Mouse (Mus musculus) cerebellum, adult 18-20 months (tissue): ENCODE measurements around the gene Ntm.

Experiments
- DNase-seq, 2 experiments: peaks; one replicate each; pipeline ENCODE4 v3.0.0; 2021

Gene Ntm

DNA sequence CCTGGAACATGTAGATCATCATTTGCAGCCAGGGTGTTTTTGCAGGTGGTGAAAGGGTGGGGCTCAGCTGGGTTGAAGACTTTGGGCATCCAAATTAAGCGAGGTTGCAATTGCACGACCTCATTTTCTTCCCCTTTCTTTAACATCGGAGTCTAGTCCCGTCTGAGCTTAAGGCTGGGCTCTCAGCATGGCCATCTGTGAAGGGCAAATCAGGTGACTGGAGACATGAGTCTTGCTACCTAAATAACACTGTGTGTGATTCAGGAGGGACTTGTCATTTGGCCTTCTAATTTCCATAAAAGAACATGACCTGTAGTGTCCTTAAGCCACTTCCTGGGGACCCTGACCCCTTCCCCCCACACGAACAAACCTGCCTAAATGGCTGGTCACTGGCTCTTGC lies 394.4 kb downstream of the Ntm start:
- peak; percentile 44 to 49 for DNase-seq

GRCm38 (mm10) chr9:29562419-29563071 lies 400.4 kb downstream of the Ntm start:
- DNase-seq, result peak; percentile 59 to 62

- peak; percentile 70 to 78 for DNase-seq
These were observed 404.0 kb downstream of the Ntm start for GRCm38 (mm10) chr9:29558915-29559314.

DNA sequence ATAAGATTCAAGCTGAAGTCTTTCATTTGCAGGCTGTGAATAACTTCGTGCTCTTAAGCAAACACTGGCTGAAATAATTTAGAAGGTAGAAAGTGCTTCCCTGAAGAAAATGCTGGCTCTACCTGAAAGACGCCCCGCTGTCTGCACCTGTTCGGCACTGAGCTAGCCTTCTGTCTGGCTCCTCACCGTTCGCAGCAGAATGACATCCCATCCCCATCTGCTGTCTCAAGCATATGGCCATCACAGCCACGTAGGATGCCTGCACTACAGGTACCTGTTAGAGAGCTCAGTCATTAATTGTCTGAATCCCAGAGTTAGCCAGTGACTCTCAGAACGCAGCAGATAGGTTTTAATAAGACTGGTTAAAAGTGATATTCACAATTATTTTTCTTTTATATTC lies 412.4 kb downstream of the Ntm start:
- DNase-seq, result peak; percentile 97

GRCm38 (mm10) chr9:29550107-29550506 lies 412.8 kb downstream of the Ntm start:
- DNase-seq, result peak; percentile 53 to 70

GRCm38 (mm10) chr9:29536415-29536814 lies 426.5 kb downstream of the Ntm start:
- DNase-seq, result peak in 1 of 2 experiments; percentile 50

DNA sequence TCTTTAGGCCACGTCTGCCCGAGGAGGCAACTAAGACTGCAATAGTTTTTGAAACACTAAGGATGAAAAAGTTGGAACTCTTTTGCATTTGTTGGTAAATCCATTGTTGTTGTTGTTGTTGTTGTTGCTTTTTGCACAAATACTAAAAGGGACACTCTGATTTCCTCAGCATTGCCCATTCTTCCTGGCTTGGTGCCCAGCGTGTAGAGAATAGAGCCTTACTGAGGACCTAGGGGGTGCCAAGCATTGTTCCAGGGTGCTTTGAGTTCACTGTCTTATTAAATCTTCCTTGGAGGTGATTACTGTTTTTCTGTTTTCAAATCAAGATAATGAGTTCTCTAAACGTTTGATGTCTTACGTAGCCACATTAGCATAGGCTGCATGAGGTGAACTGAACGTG lies 428.2 kb downstream of the Ntm start:
- DNase-seq, result no peak

DNA sequence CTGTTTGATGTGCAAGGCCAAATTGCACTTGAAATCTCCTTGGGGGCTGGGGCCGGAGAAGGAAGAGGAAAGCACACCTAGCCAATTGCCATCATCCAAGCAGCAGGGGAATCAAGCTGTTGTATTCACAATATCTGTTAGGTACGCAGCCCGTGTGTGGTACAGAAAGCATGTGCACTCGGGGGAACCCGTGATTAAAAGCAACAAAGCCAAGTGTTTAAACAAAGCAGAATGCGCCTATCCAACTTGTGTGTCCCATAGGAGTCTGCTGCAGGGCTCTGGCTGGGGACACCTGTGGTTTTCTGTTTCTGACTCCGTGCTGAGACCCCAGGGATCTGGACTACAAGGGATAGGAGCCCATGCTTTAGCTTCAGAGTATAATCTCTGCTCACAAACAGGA lies 428.6 kb downstream of the Ntm start:
- DNase-seq, result no peak

GRCm38 (mm10) chr9:29533556-29533955 lies 429.4 kb downstream of the Ntm start:
- DNase-seq, result peak; percentile 63 to 64

- no peak for DNase-seq
These were observed 431.6 kb downstream of the Ntm start for GRCm38 (mm10) chr9:29531147-29531917.

- DNase-seq, result peak; percentile 70 to 80
These were observed 438.8 kb downstream of the Ntm start for GRCm38 (mm10) chr9:29524109-29524508.

DNA sequence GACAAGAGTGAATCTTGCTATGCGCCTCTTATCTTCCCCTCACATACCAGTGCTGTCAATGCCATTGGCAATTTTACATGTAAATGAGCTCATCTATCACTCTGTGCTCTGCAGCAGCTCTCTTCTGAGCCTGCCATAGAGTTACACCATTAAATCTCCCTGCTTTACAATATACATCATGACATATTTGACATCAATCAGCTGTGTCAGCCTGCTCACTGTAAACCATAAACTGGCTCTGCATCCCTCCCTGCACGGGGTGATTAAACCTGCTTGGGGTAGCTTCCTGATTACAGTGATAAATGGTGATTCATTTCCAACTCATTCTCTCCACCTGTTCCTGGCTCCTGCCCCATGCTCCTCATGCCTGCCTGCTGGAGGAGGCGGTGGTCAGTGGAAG lies 439.7 kb downstream of the Ntm start:
- peak; percentile 76 to 87 for DNase-seq

DNA sequence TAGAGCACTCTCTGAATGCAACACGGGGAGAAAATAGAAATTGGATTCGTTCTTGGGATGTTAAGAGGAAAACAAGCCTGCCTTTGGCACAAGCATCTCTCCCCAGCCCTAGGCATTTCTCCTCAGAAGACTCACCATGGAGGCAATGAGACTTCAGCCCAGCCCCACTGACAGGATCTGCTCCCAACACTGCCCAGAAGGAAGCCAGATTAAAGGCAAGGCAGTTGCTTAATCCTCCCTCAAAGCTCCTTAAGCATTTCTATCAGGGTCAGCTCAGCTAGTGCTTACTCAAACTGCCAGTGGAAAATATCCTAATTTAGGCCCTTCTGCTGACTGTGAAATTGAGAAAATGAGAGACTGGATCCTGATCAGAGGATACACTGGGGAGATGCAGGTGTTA lies 443.8 kb downstream of the Ntm start:
- DNase-seq, result no peak

GRCm38 (mm10) chr9:29516688-29517087 lies 446.3 kb downstream of the Ntm start:
- DNase-seq, result peak; percentile 48 to 55

DNA sequence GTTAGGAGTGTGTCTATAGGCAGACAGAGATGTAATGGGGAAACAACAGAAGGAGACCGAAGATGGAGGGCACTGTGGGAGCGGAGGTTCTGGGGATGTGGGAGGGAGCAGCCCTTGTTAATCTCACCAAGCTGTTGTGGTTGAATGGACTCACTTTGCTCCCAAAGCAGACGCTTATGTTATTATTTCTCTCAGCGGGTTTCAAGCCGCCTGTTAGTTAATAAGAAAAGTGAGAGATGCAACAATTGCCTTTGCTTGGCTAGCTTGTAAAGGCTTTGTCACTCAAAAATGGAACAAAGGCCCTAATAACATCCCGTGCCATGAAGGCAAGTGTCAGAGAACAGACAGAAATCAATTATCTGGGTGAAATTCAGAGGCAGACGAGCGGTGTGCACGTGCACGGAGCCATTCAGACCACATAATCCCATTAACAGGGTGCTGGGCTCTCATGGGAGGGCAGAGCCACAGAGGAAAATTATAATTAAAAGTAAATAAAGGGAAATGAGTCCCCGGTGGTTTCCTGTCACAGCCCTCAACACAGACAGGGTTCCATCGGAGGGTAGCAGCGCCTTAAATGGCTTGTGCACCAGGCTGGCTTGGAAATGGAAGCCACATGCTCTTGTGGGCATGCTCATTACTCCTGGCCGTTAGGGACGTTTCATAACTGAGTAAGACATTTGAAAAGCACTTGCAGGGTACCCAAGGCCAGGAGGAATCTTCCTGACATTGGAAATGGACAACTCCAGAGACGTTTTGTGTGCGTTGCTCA lies 448.2 kb downstream of the Ntm start:
- DNase-seq, result no peak

GRCm38 (mm10) chr9:29496002-29496401 lies 466.9 kb downstream of the Ntm start:
- DNase-seq, result no peak

- peak; percentile 43 to 51 for DNase-seq
These were observed 480.7 kb downstream of the Ntm start for GRCm38 (mm10) chr9:29482272-29482671.

DNA sequence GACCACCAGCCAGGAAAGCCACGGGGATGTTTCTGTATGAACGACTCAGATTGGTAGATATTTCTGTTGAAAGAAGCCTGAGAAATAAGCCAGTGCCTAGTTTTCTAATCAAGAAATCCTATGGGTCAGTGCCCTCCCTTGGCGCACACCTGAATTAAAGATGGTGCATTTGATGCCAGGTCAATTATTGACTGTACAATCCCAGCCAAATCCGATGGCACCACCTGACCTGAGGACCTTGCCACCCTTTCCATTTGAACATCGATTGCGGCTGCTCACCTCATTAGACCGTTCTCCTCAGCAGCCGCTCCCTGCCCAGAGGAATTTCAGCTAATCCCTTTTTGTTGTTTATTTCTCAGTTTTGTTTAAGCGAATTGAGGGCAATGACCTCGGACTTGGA lies 483.9 kb downstream of the Ntm start:
- DNase-seq, result no peak

GRCm38 (mm10) chr9:29477219-29477618 lies 485.7 kb downstream of the Ntm start:
- DNase-seq, result peak; percentile 40 to 47

DNA sequence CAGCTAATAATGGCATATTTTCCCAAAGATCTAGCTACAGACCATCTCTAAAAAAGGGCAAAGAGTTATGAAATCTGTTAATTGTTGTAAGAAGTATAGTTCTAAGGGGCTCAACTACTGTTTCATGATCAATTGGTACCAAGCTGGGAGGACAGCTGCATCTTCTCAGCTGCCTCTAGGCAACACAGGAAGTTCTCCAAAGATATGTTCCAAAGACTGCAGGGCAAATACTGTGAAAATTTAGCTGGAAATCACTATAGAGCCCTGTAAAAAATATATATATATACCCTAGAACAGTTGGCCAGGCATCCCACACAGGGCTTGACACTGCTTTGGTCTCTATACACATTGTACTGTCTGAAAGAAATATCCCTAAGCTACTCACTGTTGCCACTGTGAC lies 489.5 kb downstream of the Ntm start:
- DNase-seq, result no peak

DNA sequence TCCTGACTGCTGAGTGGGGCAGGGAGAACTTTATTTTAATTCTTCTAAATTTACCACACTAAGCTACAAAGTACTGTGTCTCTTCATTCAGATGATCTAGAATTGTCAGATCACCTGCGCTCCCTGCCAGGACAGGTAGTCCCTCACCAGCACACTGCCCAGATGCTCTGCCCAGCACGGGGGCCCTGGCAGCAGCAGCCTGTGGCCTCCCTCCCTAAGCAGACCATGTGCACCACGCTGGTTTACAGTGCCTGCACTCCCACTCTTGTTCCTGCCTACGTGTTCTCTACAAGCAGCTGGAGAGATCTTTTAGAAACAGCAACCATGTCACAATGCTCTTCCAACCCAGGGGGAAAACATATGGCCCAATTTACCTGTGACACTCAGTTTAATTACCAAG lies 490.7 kb downstream of the Ntm start:
- peak; percentile 34 to 39 for DNase-seq

GRCm38 (mm10) chr9:29464756-29465155 lies 498.2 kb downstream of the Ntm start:
- DNase-seq, result no peak

GRCm38 (mm10) chr9:29462970-29463593 lies 499.9 kb downstream of the Ntm start:
- no peak for DNase-seq
